Mouse (Mus musculus): ENCODE measurements around the gene Tsc22d4. TPM values are rescaled to one million over a fixed set of nuclear protein-coding genes. Genes with fewer than 3 reads are reported as not detected.

Tsc22d4 gene
- polyA plus RNA-seq, 1 experiment, result 48.1 TPM

GRCm38 (mm10) chr5:137738516-137738915 is 7.0 kb upstream of the Tsc22d4 start:
- Histone ChIP-seq H3K4me2 (ENCODE audit: low read depth) (no peak overlapping the region), H3K79me2 (ENCODE audit: control insufficient read depth, insufficient read depth) (no peaks in the 10 kb centered on the region), H3ac (ENCODE audit: control insufficient read depth, insufficient read length) (no peak overlapping the region), H3K36me3 (ENCODE audit: control insufficient read depth, insufficient read depth) (no peaks in the 10 kb centered on the region), H3K27me3 (ENCODE audit: control insufficient read depth, insufficient read depth, insufficient read length) (no peaks in the 10 kb centered on the region), H3K4me3 (no peak overlapping the region)
- TF ChIP-seq TCF3 (IDR thresholded peaks at IDR 0.05; ENCODE audit: insufficient read length, low read depth), result no peak
- no peak for TF ChIP-seq TCF12 (IDR thresholded peaks at IDR 0.05; ENCODE audit: insufficient read depth, poor library complexity, severe bottlenecking)
- TF ChIP-seq REST (IDR thresholded peaks at IDR 0.05; ENCODE audit: insufficient read depth, insufficient read length), result no peak
- TF ChIP-seq MYOG (IDR thresholded peaks at IDR 0.05; ENCODE audit: control insufficient read depth in 1 of 3, insufficient read depth in 1 of 3, insufficient read length in 2 of 3, low read depth in 2 of 3), result no peak
- TF ChIP-seq E2F4 (IDR thresholded peaks at IDR 0.05; ENCODE audit: insufficient read depth), result no peak

- Histone ChIP-seq H3K4me2 (ENCODE audit: low read depth) (no peak overlapping the region), H3K36me3 (ENCODE audit: control insufficient read depth, insufficient read depth) (no peaks in the 10 kb centered on the region), H3K27me3 (ENCODE audit: control insufficient read depth, insufficient read depth, insufficient read length) (no peaks in the 10 kb centered on the region), H3K79me2 (ENCODE audit: control insufficient read depth, insufficient read depth) (no peaks in the 10 kb centered on the region), H3ac (ENCODE audit: control insufficient read depth, insufficient read length) (no peak overlapping the region), H3K4me3 (no peak overlapping the region)
- TF ChIP-seq USF1 (IDR thresholded peaks at IDR 0.05; ENCODE audit: low read depth), result no peak
- no peak for TF ChIP-seq REST (IDR thresholded peaks at IDR 0.05; ENCODE audit: insufficient read depth, insufficient read length)
- TF ChIP-seq TCF3 (IDR thresholded peaks at IDR 0.05; ENCODE audit: insufficient read length, low read depth), result no peak
- TF ChIP-seq POLR2A (IDR thresholded peaks at IDR 0.05; ENCODE audit: insufficient read length, low read depth), result no peak
- TF ChIP-seq MYOD1 (IDR thresholded peaks at IDR 0.05; ENCODE audit: control insufficient read depth in 1 of 3, insufficient read length in 2 of 3, low read depth in 2 of 3), result no peak
- no peak for TF ChIP-seq MAX (IDR thresholded peaks at IDR 0.05; ENCODE audit: low read depth)
- TF ChIP-seq E2F4 (IDR thresholded peaks at IDR 0.05; ENCODE audit: insufficient read depth), result no peak
- no peak for TF ChIP-seq MYOG (IDR thresholded peaks at IDR 0.05; ENCODE audit: control insufficient read depth in 1 of 3, insufficient read depth in 1 of 3, insufficient read length in 2 of 3, low read depth in 2 of 3)
Measured at GRCm38 (mm10) chr5:137739471-137739870, 6.1 kb upstream of the Tsc22d4 start.

GRCm38 (mm10) chr5:137740506-137740905 is 5.0 kb upstream of the Tsc22d4 start:
- no peak for TF ChIP-seq CEBPB (IDR thresholded peaks at IDR 0.05; ENCODE audit: insufficient read depth, poor library complexity, severe bottlenecking)
- TF ChIP-seq MYOG (IDR thresholded peaks at IDR 0.05; ENCODE audit: control insufficient read depth in 1 of 3, insufficient read depth in 1 of 3, insufficient read length in 2 of 3, low read depth in 2 of 3), result no peak
- no peak for TF ChIP-seq REST (IDR thresholded peaks at IDR 0.05; ENCODE audit: insufficient read depth, insufficient read length)
- TF ChIP-seq POLR2A (IDR thresholded peaks at IDR 0.05; ENCODE audit: insufficient read length, low read depth), result no peak
- no peak for TF ChIP-seq MAX (IDR thresholded peaks at IDR 0.05; ENCODE audit: low read depth)
- no peak for TF ChIP-seq TCF12 (IDR thresholded peaks at IDR 0.05; ENCODE audit: insufficient read depth, poor library complexity, severe bottlenecking)
- no peak for TF ChIP-seq MYOD1 (IDR thresholded peaks at IDR 0.05; ENCODE audit: control insufficient read depth in 1 of 3, insufficient read length in 2 of 3, low read depth in 2 of 3)
- TF ChIP-seq USF1 (IDR thresholded peaks at IDR 0.05; ENCODE audit: low read depth), result no peak
- no peak for TF ChIP-seq E2F4 (IDR thresholded peaks at IDR 0.05; ENCODE audit: insufficient read depth)
- no peak for TF ChIP-seq TCF3 (IDR thresholded peaks at IDR 0.05; ENCODE audit: insufficient read length, low read depth)
- no peak for TF ChIP-seq POLR2AphosphoS2 (IDR thresholded peaks at IDR 0.05; ENCODE audit: insufficient read length, low read depth)
- TF ChIP-seq SRF (IDR thresholded peaks at IDR 0.05; ENCODE audit: control insufficient read depth, insufficient read length, low read depth), result no peak

GRCm38 (mm10) chr5:137741023-137741931 is 4.3 kb upstream of the Tsc22d4 start, which contains the start of gene Nyap1:
Gene Nyap1, minus strand, starts transcription at chr5:137741607.
- H3K79me2 ChIP-seq (ENCODE audit: control insufficient read depth, insufficient read depth), result peaks cover under 1% of the 10 kb centered on the region
- no peaks in the 10 kb centered on the region for H3K36me3 ChIP-seq (ENCODE audit: control insufficient read depth, insufficient read depth)
- peak within 1 kb of the TSS; percentile 67 for H3K4me2 ChIP-seq (ENCODE audit: low read depth)
- H3K27me3 ChIP-seq (ENCODE audit: control insufficient read depth, insufficient read depth, insufficient read length), result no peaks in the 10 kb centered on the region
- peak within 1 kb of the TSS; percentile 16 for H3ac ChIP-seq (ENCODE audit: control insufficient read depth, insufficient read length)
- peak; percentile 58 for TF ChIP-seq POLR2A (IDR thresholded peaks at IDR 0.05; ENCODE audit: insufficient read length, low read depth)
- no peak for TF ChIP-seq USF1 (IDR thresholded peaks at IDR 0.05; ENCODE audit: low read depth)
- TF ChIP-seq POLR2AphosphoS2 (IDR thresholded peaks at IDR 0.05; ENCODE audit: insufficient read length, low read depth), result peak; percentile 44
- H3K4me3 ChIP-seq, result peak within 1 kb of the TSS; percentile 25

More at GRCm38 (mm10) chr5:137740506-137740905, 5.0 kb upstream of the Tsc22d4 start:
- peak overlapping the region; percentile 67 for H3K4me2 ChIP-seq (ENCODE audit: low read depth)
- peak overlapping the region; percentile 16 for H3ac ChIP-seq (ENCODE audit: control insufficient read depth, insufficient read length)
- H3K4me3 ChIP-seq, result peak overlapping the region; percentile 25
- H3K79me2 ChIP-seq (ENCODE audit: control insufficient read depth, insufficient read depth), result no peaks in the 10 kb centered on the region
- H3K36me3 ChIP-seq (ENCODE audit: control insufficient read depth, insufficient read depth), result no peaks in the 10 kb centered on the region
- no peaks in the 10 kb centered on the region for H3K27me3 ChIP-seq (ENCODE audit: control insufficient read depth, insufficient read depth, insufficient read length)

GRCm38 (mm10) chr5:137742048-137742447 is 3.5 kb upstream of the Tsc22d4 start:
- TF ChIP-seq REST (IDR thresholded peaks at IDR 0.05; ENCODE audit: insufficient read depth, insufficient read length) (no peak), USF1 (IDR thresholded peaks at IDR 0.05; ENCODE audit: low read depth) (no peak), MYOG (IDR thresholded peaks at IDR 0.05; ENCODE audit: control insufficient read depth in 1 of 3, insufficient read depth in 1 of 3, insufficient read length in 2 of 3, low read depth in 2 of 3) (no peak), MAX (IDR thresholded peaks at IDR 0.05; ENCODE audit: low read depth) (no peak), CEBPB (IDR thresholded peaks at IDR 0.05; ENCODE audit: insufficient read depth, poor library complexity, severe bottlenecking) (no peak), E2F4 (IDR thresholded peaks at IDR 0.05; ENCODE audit: insufficient read depth) (no peak), SRF (IDR thresholded peaks at IDR 0.05; ENCODE audit: control insufficient read depth, insufficient read length, low read depth) (no peak), TCF12 (IDR thresholded peaks at IDR 0.05; ENCODE audit: insufficient read depth, poor library complexity, severe bottlenecking) (no peak)
- no peak overlapping the region for H3ac ChIP-seq (ENCODE audit: control insufficient read depth, insufficient read length)
- H3K4me2 ChIP-seq (ENCODE audit: low read depth), result no peak overlapping the region
- no peaks in the 10 kb centered on the region for H3K36me3 ChIP-seq (ENCODE audit: control insufficient read depth, insufficient read depth)
- peak overlapping the region; percentile 25 for H3K4me3 ChIP-seq
- H3K79me2 ChIP-seq (ENCODE audit: control insufficient read depth, insufficient read depth), result peaks cover 8% of the 10 kb centered on the region
- no peaks in the 10 kb centered on the region for H3K27me3 ChIP-seq (ENCODE audit: control insufficient read depth, insufficient read depth, insufficient read length)

Measured in myocyte (in vitro differentiated cells).